Mouse (Mus musculus) lung, postnatal 0 days (tissue): ENCODE results near the gene Ptrhd1. TPM values are rescaled to one million over a fixed set of nuclear protein-coding genes. Genes with fewer than 3 reads are reported as not detected.
"Not testable (repeated sequence)": the region's sequence is repeated elsewhere in the genome, so short reads cannot be mapped to it uniquely, and the experiment has no call there.

Experiments used
- ATAC-seq: fragments of 200-750 bp; cut with Nextera tagmentation; 2 replicates; pipeline ENCODE4 v1.8.0; 2017; ENCODE audit warnings: moderate library complexity
- DNase-seq: peaks from one replicate; pipeline ENCODE4 v3.0.0-alpha.2; 2016; ENCODE audit warnings: low spot score
- H3K27ac ChIP-seq: fragments of 300-500 bp; sonication (generic); 2 replicates; pipeline ENCODE4 v1.5.1; 2014; ENCODE audit warnings: antibody characterized with exemption, mild to moderate bottlenecking, low read length, mixed read lengths
- H3K27me3 ChIP-seq: fragments of 300-500 bp; sonication (generic); replicated peaks from 2 replicates; pipeline ENCODE4 v1.6.1; 2014; ENCODE audit warnings: low read length, mixed read lengths; ENCODE audit not compliant: insufficient read depth
- H3K36me3 ChIP-seq: fragments of 300-500 bp; sonication (generic); 2 replicates; pipeline ENCODE4 v1.6.1; 2014; ENCODE audit warnings: low read length, mixed read lengths; ENCODE audit not compliant: insufficient read depth
- H3K4me1 ChIP-seq: fragments of 300-500 bp; sonication (generic); 2 replicates; pipeline ENCODE4 v1.6.1; 2014; ENCODE audit warnings: antibody characterized with exemption, low read depth, low read length, mixed read lengths; ENCODE audit not compliant: insufficient read depth
- H3K4me2 ChIP-seq: fragments of 300-500 bp; sonication (generic); replicated peaks from 2 replicates; pipeline ENCODE4 v1.6.1; 2014; ENCODE audit warnings: low read depth, mild to moderate bottlenecking, low read length, moderate library complexity, mixed read lengths
- H3K4me3 ChIP-seq: fragments of 300-500 bp; sonication (generic); 2 replicates; pipeline ENCODE4 v1.5.1; 2014; ENCODE audit warnings: low read depth, low read length
- H3K9ac ChIP-seq: fragments of 300-500 bp; sonication (generic); replicated peaks from 2 replicates; pipeline ENCODE4 v1.6.1; 2014; ENCODE audit warnings: low read depth, mild to moderate bottlenecking
- H3K9me3 ChIP-seq: fragments of 300-500 bp; sonication (generic); 2 replicates; pipeline ENCODE4 v1.6.1; 2016; ENCODE audit warnings: low read length, mixed read lengths
- CTCF ChIP-seq: IDR thresholded peaks from 2 replicates; pipeline ENCODE4 v1.5.1; 2016; ENCODE audit warnings: antibody characterized with exemption, mild to moderate bottlenecking
- EP300 ChIP-seq: IDR thresholded peaks from 2 replicates; pipeline ENCODE4 v1.6.1; 2016; ENCODE audit warnings: antibody characterized with exemption, mild to moderate bottlenecking, control low read depth
- WGBS: fragments of 180-500 bp; shearing (Covaris S2); extraction: QIAGEN DNeasy Blood & Tissue Kit; methylation state at CpG from one replicate; pipeline ENCODE4 v1.1.7; 2014; 5-methylcytosine and 5-hydroxymethylcytosine counted together
- polyA plus RNA-seq: library from polyadenylated mRNA; unstranded; fragments of >200 nt; fragmentation: Nextera tagmentation; extraction: Ambion mirVana; gene quantifications from 2 replicates; pipeline ENCODE4 v1.2.1, GENCODE M21; 2015

Ptrhd1 gene
- polyA plus RNA-seq, 1 experiment from 2014 or later = 6.2 TPM

DNA sequence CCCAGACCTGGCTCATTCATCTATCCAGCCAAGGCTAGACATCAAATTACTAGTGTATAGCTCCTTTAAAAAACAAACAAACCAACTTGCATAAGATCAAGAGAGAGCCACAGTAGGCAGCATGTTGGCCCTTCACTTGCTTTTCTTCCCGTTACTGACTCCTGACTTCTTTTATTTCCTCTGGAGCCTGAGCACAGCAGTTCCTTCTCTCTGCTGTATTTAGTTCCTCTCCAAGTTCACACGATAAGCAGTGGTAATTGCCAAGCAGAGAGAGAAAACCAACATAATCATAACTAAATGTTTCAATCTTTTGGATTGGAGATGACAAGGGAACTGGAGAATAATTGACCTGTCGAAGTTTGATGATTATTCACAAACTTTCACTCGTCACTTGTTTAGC lies 1.1 kb upstream of the Ptrhd1 start:
- H3K27me3 ChIP-seq = no peaks in the 10 kb centered on the region
- no peaks in the 10 kb centered on the region for H3K9me3 ChIP-seq
- H3K4me1 ChIP-seq = no peaks in the 10 kb centered on the region; the same call in 1 of the 2 replicates
- no peak overlapping the region for H3K9ac ChIP-seq
- no peak for TF ChIP-seq EP300
- no peak for TF ChIP-seq CTCF
- no peak overlapping the region for H3K4me3 ChIP-seq
- DNase-seq (no peak), ATAC-seq (no peak)
- 32% methylated on average over 4 of the region's 4 CpGs for WGBS
- H3K36me3 ChIP-seq = no peaks in the 10 kb centered on the region; the same call in 1 of the 2 replicates
- H3K4me2 ChIP-seq = peak overlapping the region; percentile 52
- no peak overlapping the region for H3K27ac ChIP-seq

- H3K4me3 ChIP-seq = no peak overlapping the region
- no peaks in the 10 kb centered on the region for H3K9me3 ChIP-seq
- DNase-seq = no peak
- H3K4me2 ChIP-seq = no peak overlapping the region
- H3K9ac ChIP-seq = no peak overlapping the region
- H3K4me1 ChIP-seq = no peaks in the 10 kb centered on the region; the same call in 1 of the 2 replicates
- no peaks in the 10 kb centered on the region for H3K27me3 ChIP-seq
- no peaks in the 10 kb centered on the region for H3K36me3 ChIP-seq
- WGBS = 96% methylated on average over 15 of the region's 15 CpGs
- H3K27ac ChIP-seq = no peak overlapping the region
- TF ChIP-seq EP300 (no peak), CTCF (no peak)
- ATAC-seq = no peak
These were observed 3.7 kb downstream of the Ptrhd1 start for GRCm38 (mm10) chr12:4237481-4237880.

DNA sequence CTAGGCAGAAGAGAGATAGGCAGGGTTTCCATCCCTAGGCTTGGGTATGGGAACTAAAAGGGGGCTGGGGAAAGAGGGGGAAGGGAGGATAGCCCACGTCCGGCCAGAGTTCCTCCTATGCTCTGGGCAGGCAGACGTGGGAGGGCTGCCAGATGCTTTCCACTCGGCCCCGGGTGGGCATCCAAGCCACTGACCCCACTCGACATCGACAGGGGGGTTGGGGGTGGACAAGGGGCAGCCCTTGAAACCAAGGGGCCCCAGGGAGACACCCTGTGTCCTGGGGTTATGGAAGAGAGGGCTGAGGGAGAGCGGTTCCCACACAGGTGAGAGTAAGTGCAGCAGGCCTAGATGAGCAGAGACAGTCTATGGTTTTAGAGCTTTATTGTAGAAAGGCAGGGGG lies 6.5 kb downstream of the Ptrhd1 start:
- H3K27ac ChIP-seq, H3K9me3 ChIP-seq, H3K27me3 ChIP-seq, DNase-seq, ATAC-seq, H3K4me2 ChIP-seq, H3K36me3 ChIP-seq, H3K4me1 ChIP-seq, H3K9ac ChIP-seq, H3K4me3 ChIP-seq: not testable (repeated sequence)
- 63% methylated on average over 8 of the region's 8 CpGs for WGBS

- H3K36me3 ChIP-seq = no peaks in the 10 kb centered on the region
- no peaks in the 10 kb centered on the region for H3K4me1 ChIP-seq
- no peak overlapping the region for H3K9ac ChIP-seq
- WGBS = 50% methylated on average over 2 of the region's 2 CpGs
- no peak overlapping the region for H3K4me2 ChIP-seq
- H3K27ac ChIP-seq = peak overlapping the region; percentile 75
- DNase-seq = peak; percentile 78
- TF ChIP-seq EP300 = peak; percentile 58; the same call in 1 of the 2 replicates
- TF ChIP-seq CTCF = no peak
- ATAC-seq = peak; percentile 67
- no peaks in the 10 kb centered on the region for H3K27me3 ChIP-seq
- H3K4me3 ChIP-seq = no peak overlapping the region
- H3K9me3 ChIP-seq = no peaks in the 10 kb centered on the region
These were observed 10.0 kb downstream of the Ptrhd1 start for GRCm38 (mm10) chr12:4243805-4244204.

DNA sequence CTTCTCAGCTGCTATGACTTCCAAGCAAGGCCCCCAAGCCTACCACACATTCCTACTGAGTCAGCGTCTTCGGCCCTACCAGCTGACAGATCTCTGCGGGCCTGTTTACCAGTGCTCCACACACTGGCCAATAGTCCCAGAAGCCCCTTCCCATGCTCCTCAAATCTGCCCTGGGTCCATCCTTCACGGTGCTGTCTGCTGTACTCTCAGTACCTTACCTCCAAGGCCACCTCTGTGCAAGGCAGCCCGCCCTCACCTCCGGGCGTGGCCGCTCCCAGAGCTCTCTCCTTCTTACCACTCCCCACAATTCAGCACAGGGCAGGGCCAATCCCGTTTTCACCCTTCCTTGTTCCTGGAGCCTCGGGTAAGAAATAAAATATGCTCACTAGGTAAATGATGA lies 11.9 kb downstream of the Ptrhd1 start:
- Histone ChIP-seq H3K4me2 (no peak overlapping the region), H3K27me3 (no peaks in the 10 kb centered on the region), H3K9ac (no peak overlapping the region), H3K4me1 (no peaks in the 10 kb centered on the region), H3K9me3 (no peaks in the 10 kb centered on the region), H3K36me3 (peaks cover under 1% of the 10 kb centered on the region; the same call in 1 of the 2 replicates), H3K4me3 (no peak overlapping the region), H3K27ac (no peak overlapping the region)
- TF ChIP-seq CTCF (no peak), EP300 (no peak)
- WGBS = 76% methylated on average over 10 of the region's 10 CpGs
- ATAC-seq (no peak), DNase-seq (no peak)

DNA sequence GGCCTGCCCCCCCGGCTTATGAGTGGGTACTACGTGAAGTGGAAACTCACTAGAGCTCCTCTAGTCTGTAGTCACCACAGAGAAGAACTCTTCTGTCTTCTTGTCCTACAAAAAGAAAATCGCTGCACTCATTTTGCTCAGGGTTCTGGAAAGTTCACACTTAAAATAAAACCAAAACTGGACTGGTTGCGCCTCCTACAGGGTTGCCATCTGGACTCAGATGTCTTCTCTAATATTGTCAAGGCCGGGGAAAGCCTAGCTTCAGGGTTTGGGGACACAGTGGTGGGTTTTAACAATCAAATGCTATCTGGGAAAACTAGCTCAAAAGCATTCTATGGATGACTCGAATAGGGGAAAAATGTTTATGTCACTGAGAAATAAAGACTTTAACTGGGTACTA lies 16.0 kb downstream of the Ptrhd1 start:
- H3K9me3 ChIP-seq = no peaks in the 10 kb centered on the region
- ATAC-seq (no peak), DNase-seq (no peak)
- WGBS = 73% methylated on average over 6 of the region's 6 CpGs
- peaks cover 17% of the 10 kb centered on the region for H3K36me3 ChIP-seq
- H3K4me2 ChIP-seq = no peak overlapping the region
- no peaks in the 10 kb centered on the region for H3K4me1 ChIP-seq
- H3K9ac ChIP-seq = no peak overlapping the region
- H3K4me3 ChIP-seq = no peak overlapping the region
- no peaks in the 10 kb centered on the region for H3K27me3 ChIP-seq
- H3K27ac ChIP-seq = no peak overlapping the region
- TF ChIP-seq CTCF (no peak), EP300 (no peak)
